Comparison of ENCODE assay signal across 9 mouse cellular contexts in genomic region chr19:47178001-47178400, GRCm38 (mm10). TPM values are rescaled to one million over a fixed set of nuclear protein-coding genes. Genes with fewer than 3 reads are reported as not detected.
DNase-seq lines count a peak whose midpoint lies in the region; ATAC-seq lines count a peak whose summit lies in the region.
"Had no signal": no experiment of that assay in that cellular context is flagged by ENCODE, and none has a peak within 500 bp of the region (broad histone marks: within the 10 kb centered on the region; RNA-seq: fewer than 3 reads in every experiment).

No protein-coding gene starts in this region.

- WGBS in forebrain, embryonic 15.5 days, result 22% methylated on average over 10 of the region's 10 CpGs
- WGBS in midbrain, embryonic 11.5 days, result 22% methylated on average over 10 of the region's 10 CpGs

- H3K27ac ChIP-seq in forebrain, embryonic 15.5 days (replicated peaks), result peak overlapping the region; percentile 64; the same call in 1 of the 2 replicates
- no peak overlapping the region for H3K27ac ChIP-seq in midbrain, embryonic 11.5 days (ENCODE audit: low read depth, low read length)

- H3K9ac ChIP-seq in forebrain, embryonic 15.5 days (replicated peaks), result no peak overlapping the region
- no peak overlapping the region for H3K9ac ChIP-seq in midbrain, embryonic 11.5 days (ENCODE audit: low read length)

- H3K4me2 ChIP-seq in forebrain, embryonic 15.5 days (replicated peaks), result peak overlapping the region; percentile 73
- peak overlapping the region; percentile 86 for H3K4me2 ChIP-seq in midbrain, embryonic 11.5 days

- peaks cover 26% of the 10 kb centered on the region for H3K27me3 ChIP-seq in forebrain, embryonic 15.5 days
- H3K27me3 ChIP-seq in midbrain, embryonic 11.5 days (ENCODE audit: control insufficient read depth, insufficient read depth, low read length), result peaks cover 37% of the 10 kb centered on the region

- no peaks in the 10 kb centered on the region for H3K36me3 ChIP-seq in forebrain, embryonic 15.5 days
- no peaks in the 10 kb centered on the region for H3K36me3 ChIP-seq in midbrain, embryonic 11.5 days (ENCODE audit: control insufficient read depth, insufficient read depth, low read length)

- ATAC-seq in forebrain, embryonic 15.5 days (replicated peaks), result 0 out of 2 replicates have a peak, but pooled peaks have one; percentile 38
- ATAC-seq in midbrain, embryonic 11.5 days (ENCODE audit: low FRiP score), result 0 out of 2 replicates have a peak, but pooled peaks have one; percentile 49

- intact Hi-C loops in left cerebral cortex, postnatal 25 days (cut with DNase I), result loop anchor here (1.0 to 2.0 kb wide), 2 partner anchors 83 to 160 kb away; no protein-coding TSS in a partner anchor

- peak; percentile 52 to 58 for DNase-seq in left cerebral cortex, postnatal 25 days (ENCODE audit: low spot score in 2 of 2)
- DNase-seq in left cerebral cortex, adult 8-10 months (ENCODE audit: low spot score in 2 of 2), result no peak
- DNase-seq in cerebellum, adult 18-20 months, result peak; percentile 74 to 79
- peak; percentile 34 for DNase-seq in kidney, postnatal 10 days
- DNase-seq in midbrain, embryonic 11.5 days (ENCODE audit: low spot score, missing footprints), result no peak
- no peak for DNase-seq in spleen, postnatal 10 days (ENCODE audit: low spot score in 2 of 2)
- no peak for DNase-seq in adrenal gland, postnatal 25 days

- H3K4me1 ChIP-seq in forebrain, embryonic 15.5 days, result peaks cover 18% of the 10 kb centered on the region
- peaks cover 9% of the 10 kb centered on the region for H3K4me1 ChIP-seq in midbrain, embryonic 11.5 days (ENCODE audit: control insufficient read depth, insufficient read depth, low read length)

- H3K9me3 ChIP-seq in forebrain, embryonic 15.5 days, result no peaks in the 10 kb centered on the region
- peaks cover 9% of the 10 kb centered on the region; the same call in 1 of the 2 replicates for H3K9me3 ChIP-seq in midbrain, embryonic 11.5 days (ENCODE audit: control insufficient read depth, low read length)

- H3K4me3 ChIP-seq in forebrain, embryonic 15.5 days, result peak overlapping the region; percentile 61
- H3K4me3 ChIP-seq in midbrain, embryonic 11.5 days (ENCODE audit: low read depth, low read length), result peak overlapping the region; percentile 68; the same call in 1 of the 2 replicates

RNA-seq across cellular contexts. Expression of gene Neurl1a, which starts 0.6 kb away (rescaled TPM):
- total RNA-seq in left cerebral cortex, postnatal 25 days (2021), result 100 to 1,000 TPM; 188 to 191 TPM
- 100 to 1,000 TPM; 159 to 179 (median 172) TPM for total RNA-seq in left cerebral cortex, adult 8-10 months (2022)
- polyA plus RNA-seq in forebrain, embryonic 15.5 days (2015; fragmentation: Nextera tagmentation; extraction: Ambion mirVana), result 7.2 and 7.9 TPM in 2 replicates
- polyA plus RNA-seq in midbrain, embryonic 11.5 days (2014; fragmentation: Nextera tagmentation; extraction: Ambion mirVana), result 2.9 and 4.0 TPM in 2 replicates
- 13.0 and 13.9 TPM in 2 replicates for total RNA-seq in adrenal gland, postnatal 25 days (2021)

RNA-seq across cellular contexts. Expression of gene Calhm3, which starts 20.4 kb away (rescaled TPM):
- not detected for total RNA-seq in left cerebral cortex, postnatal 25 days (2021)
- total RNA-seq in left cerebral cortex, adult 8-10 months (2022), result not detected
- not detected in 2 replicates for polyA plus RNA-seq in forebrain, embryonic 15.5 days (2015; fragmentation: Nextera tagmentation; extraction: Ambion mirVana)
- not detected in 2 replicates for polyA plus RNA-seq in midbrain, embryonic 11.5 days (2014; fragmentation: Nextera tagmentation; extraction: Ambion mirVana)
- total RNA-seq in adrenal gland, postnatal 25 days (2021), result not detected in 2 replicates
- total RNA-seq: neutrophil, adult 5-6 weeks had no signal

RNA-seq across cellular contexts. Expression of gene Calhm1, which starts 33.9 kb away (rescaled TPM):
- total RNA-seq in left cerebral cortex, postnatal 25 days (2021), result not detected
- total RNA-seq in left cerebral cortex, adult 8-10 months (2022), result not detected
- polyA plus RNA-seq in forebrain, embryonic 15.5 days (2015; fragmentation: Nextera tagmentation; extraction: Ambion mirVana), result not detected in 2 replicates
- not detected in 2 replicates for polyA plus RNA-seq in midbrain, embryonic 11.5 days (2014; fragmentation: Nextera tagmentation; extraction: Ambion mirVana)
- total RNA-seq in adrenal gland, postnatal 25 days (2021), result not detected in 2 replicates
- total RNA-seq: neutrophil, adult 5-6 weeks had no signal

RNA-seq across cellular contexts. Expression of gene Calhm2, which starts 39.9 kb away (rescaled TPM):
- total RNA-seq in left cerebral cortex, postnatal 25 days (2021), result 1 to 10 TPM; 5.3 to 8.4 TPM
- 1 to 10 TPM; 4.4 to 6.6 (median 6.3) TPM for total RNA-seq in left cerebral cortex, adult 8-10 months (2022)
- 1.0 and 1.2 TPM in 2 replicates for polyA plus RNA-seq in forebrain, embryonic 15.5 days (2015; fragmentation: Nextera tagmentation; extraction: Ambion mirVana)
- polyA plus RNA-seq in midbrain, embryonic 11.5 days (2014; fragmentation: Nextera tagmentation; extraction: Ambion mirVana), result 0.37 and 0.90 TPM in 2 replicates
- 5.5 TPM in 2 replicates for total RNA-seq in adrenal gland, postnatal 25 days (2021)

Comparison
In these comparisons a context has a peak if more than half of its experiments do, and no peak if none do; other contexts are left out.
1. DNase-seq: peak in left cerebral cortex, postnatal 25 days (2 of 2), cerebellum, adult 18-20 months (2 of 2) and kidney, postnatal 10 days (single experiment); none in left cerebral cortex, adult 8-10 months (0 of 2), midbrain, embryonic 11.5 days (single experiment), spleen, postnatal 10 days (0 of 2) and adrenal gland, postnatal 25 days (single experiment).
2. RNA of gene Neurl1a, which starts 0.6 kb away (total RNA-seq): 188 to 191 TPM in left cerebral cortex, postnatal 25 days and 159 to 179 TPM in left cerebral cortex, adult 8-10 months; 13.0 to 13.9 TPM in adrenal gland, postnatal 25 days; every median in the first group is over 10 times any median in the second.